Mouse (Mus musculus) cerebellum, postnatal 14 days (tissue): ENCODE data around the gene Cts8.
A peak's percentile ranks its signal among the peaks of the same experiment; 100 is the strongest.

Source experiments
- DNase-seq, 2 experiments: peaks; one replicate each; pipeline ENCODE4 v3.0.0; 2021; ENCODE audit warnings: mixed read lengths in 2 of 2

Gene Cts8

DNA sequence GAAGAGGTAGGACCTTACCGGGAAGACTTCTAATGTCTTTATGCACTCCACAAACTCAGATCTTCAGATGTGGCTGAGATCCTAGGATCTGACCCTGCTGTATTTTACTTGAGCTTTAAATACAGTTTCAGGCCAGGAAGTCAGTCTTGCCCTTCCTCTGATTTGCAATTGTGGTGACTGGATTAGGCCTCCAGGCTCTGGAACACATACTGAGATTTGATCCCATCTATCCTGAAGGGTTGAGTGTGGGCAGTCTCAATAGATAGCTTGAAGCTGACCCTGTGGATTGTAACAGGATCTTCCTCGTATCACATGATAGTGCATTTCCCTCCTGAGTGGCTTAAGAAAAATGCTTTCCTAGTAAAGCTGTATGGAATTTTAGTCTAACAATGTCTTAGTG, at the start of gene Cts8:
Cts8 (minus strand) TSS at position 101 of the 400 bp plus-strand sequence.
- DNase-seq: no peak

DNA sequence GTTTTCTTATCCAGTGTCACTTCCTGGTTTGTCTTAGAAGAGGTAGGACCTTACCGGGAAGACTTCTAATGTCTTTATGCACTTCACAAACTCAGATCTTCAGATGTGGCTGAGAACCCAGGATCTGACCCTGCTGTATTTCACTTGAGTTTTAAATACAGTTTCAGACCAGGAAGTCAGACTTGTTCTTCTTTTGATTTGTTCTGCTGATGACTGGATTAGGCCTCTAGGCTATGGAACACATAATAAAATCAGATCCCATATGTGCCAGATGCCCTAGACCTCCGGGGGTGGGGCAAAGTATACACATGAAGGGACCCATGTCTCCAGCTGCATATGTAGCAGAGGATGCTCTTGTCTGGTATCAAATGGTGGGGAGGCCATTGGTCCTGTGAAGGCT, 33.6 kb upstream of the Cts8 start, which contains the start of gene Gm49398:
Gm49398 (minus strand) TSS at position 101 of the 400 bp plus-strand sequence.
- no peak for DNase-seq

DNA sequence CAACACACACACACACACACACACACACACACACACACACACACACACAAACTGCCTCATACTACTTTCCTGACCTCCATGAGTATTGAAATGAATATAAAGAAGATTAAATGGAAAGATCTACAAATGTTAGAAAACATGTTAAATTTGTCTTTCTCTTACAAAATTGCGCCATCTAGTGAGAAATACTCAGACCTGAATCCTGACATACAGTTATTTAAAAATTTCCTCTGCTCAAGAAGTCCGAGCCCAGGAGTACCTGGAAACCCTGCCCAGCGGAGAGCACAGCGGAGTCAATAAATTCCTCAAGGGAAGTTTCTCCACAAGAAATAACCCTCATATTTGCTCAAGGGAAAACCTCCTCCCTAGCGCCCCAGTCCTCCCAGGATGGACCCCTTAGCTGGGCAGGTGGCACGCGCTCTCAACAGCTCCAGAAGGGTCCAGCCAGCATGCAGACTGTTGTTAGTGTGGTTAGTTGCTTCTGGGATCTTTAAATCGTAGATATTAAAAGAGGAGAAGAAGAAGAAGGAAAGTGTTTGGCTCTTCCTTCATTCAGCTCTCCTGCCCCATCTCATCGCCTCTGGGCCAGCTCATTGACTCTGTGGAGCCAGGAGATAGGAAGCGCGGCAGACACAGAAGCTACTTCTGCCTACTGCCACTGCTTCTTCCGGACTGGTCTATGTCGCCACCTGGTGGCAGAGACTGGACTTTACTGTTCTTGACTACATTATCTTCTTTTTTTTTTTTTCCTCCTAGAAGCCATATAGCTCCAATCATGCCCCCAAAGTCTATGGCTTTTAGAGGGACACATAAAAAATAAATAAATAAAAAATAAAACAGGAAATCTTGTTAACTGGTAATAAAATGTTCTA, 13.8 kb downstream of the Cts8 start:
- DNase-seq: peak; percentile 2 to 39

DNA sequence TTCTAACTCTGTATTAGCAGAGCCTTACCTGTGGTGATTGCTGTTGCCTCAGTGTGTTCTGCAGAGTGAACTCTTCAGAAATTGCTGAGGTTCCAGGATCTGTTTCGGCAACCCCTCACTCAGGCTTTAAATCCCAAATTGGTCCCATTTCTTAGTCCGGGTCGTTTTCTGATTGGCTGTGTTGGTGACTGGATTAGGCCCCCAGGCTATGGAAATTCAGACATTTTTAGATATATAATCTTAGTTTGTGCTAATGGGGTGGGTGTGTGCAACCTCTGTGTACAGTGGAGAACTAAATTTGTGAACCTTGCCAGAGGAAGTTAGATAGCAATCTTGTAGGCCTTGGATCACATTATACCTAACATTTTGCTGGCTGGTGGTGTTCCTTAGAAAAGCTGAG, 51.8 kb downstream of the Cts8 start, which contains the start of gene Cts6:
Cts6 (minus strand) TSS at position 101 of the 400 bp plus-strand sequence.
- DNase-seq: no peak
